Mouse (Mus musculus): Measurements from ENCODE around the gene Tpbpb. TPM values are rescaled to one million over a fixed set of nuclear protein-coding genes. Genes with fewer than 3 reads are reported as not detected.

Tpbpb gene
- not detected in 2 replicates for polyA plus RNA-seq (2012; ENCODE audit: low replicate concordance)

DNA sequence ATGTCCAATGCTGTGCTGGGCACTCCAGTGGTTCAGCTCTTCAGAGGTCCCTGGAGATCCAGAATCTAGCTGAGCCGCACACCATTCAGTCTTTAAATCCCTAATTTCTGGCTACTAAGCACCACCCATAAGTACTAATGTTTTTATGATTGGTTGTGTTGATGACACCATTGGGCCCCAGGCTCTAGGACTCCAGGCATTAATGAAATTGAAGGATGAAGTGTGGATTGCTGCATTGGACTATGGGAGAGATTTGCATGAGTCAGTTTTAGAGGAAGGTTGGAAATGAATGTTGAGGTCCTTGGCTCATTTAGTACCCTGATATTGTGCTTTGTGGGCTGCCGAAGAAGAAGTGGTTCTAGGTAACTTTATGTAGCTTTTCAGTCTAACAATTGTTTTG, at the start of gene Tpbpb:
Gene Tpbpb (minus strand): TSS at position 101 of the 400 bp plus-strand sequence.

DNA sequence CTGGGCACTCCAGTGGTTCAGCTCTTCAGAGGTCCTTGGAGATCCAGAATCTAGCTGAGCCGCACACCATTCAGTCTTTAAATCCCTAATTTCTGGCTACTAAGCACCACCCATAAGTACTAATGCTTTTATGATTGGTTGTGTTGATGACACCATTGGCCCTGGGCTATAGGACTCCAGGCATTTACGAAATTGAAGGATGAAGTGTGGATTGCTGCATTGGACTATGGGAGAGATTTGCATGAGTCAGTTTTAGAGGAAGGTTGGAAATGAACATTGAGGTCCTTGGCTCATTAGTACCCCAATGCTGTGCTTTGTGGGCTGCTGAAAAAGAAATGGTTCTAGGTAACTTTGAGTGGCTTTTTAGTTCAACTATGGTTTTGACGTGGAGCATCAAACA, 37.2 kb upstream of the Tpbpb start, which contains the start of gene Tpbpa:
Gene Tpbpa (minus strand): TSS at position 101 of the 400 bp plus-strand sequence.

GRCm38 (mm10) chr13:60936500-60936901, 31.8 kb upstream of the Tpbpb start, which contains the start of the genes Gm49391 and Ctla2a:
Gene Gm49391, minus strand, starts transcription at chr13:60936571.
Gene Ctla2a, minus strand, starts transcription at chr13:60936625.

DNA sequence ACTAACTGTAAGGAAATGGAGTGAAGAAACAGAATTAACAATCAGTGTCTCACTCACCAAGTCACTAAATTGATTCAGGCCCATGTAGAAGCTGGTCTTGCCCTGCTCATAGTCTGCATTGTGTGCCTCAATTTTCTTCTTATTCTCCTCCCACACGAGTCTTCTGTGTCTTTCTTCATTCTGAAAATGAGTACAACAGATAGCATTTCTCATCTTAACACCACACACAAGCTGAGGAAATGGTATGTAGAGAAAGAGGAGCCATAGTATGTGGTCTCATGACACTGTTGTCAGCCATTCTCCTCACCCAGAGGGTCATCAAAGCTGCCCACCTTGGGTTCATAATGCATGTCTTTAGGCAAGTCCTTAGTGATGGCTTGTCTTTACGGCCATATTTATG, 30.8 kb upstream of the Tpbpb start, which contains the start of gene Gm49393:
Gene Gm49393 (minus strand): TSS at position 101 of the 400 bp plus-strand sequence.

GRCm38 (mm10) chr13:60897328-60897727, 7.4 kb downstream of the Tpbpb start, which contains the start of gene Ctla2b:
Gene Ctla2b, minus strand, starts transcription at chr13:60897447.

DNA sequence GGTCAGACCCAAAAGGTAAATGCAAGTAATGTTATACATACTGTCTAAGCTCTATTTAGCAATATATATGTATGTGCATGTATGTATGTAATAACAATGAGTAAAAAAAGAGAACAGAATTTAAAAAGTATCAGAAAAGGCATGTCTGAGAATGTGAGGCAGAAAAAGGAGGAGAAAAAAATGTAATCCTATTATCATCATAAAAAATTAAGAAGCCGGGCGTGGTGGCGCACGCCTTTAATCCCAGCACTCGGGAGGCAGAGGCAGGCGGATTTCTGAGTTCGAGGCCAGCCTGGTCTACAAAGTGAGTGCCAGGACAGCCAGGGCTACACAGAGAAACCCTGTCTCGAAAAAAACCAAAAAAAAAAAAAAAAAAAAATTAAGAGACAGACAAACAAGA, 7.9 kb downstream of the Tpbpb start, which contains the start of gene Gm49392:
Gene Gm49392 (minus strand): TSS at position 101 of the 400 bp plus-strand sequence.

DNA sequence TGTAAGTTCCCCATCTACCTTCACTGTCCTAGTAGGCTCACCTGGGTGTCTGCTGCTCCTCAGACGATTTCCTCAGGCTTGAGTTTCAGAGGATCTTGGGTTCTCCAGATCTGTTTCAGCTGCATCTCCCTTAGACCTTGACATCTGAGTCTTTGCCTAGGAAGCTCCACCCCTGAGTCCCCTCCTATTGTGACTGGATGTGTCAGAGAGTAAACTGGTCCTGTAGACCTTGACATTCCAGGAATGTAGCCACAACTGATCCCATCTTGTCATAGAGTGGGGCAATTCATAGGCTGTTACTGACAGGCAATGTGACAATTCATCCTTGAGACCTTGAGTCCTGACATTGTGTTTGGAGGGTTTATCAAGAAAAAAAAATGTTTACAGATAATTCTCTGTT, 40.4 kb downstream of the Tpbpb start, which contains the start of gene 4930486L24Rik:
Gene 4930486L24Rik (minus strand): TSS at position 195 of the 400 bp plus-strand sequence.

Other genes starting within 250 kb of the Tpbpb start
- gene BC051665, start 118.5 kb downstream of the Tpbpb start, polyA plus RNA-seq (2012; ENCODE audit: low replicate concordance) = not detected in 2 replicates
- gene Ctsll3, start 102.0 kb downstream of the Tpbpb start, polyA plus RNA-seq (2012; ENCODE audit: low replicate concordance) = not detected in 2 replicates
- 0.85 TPM in 1 of 2 replicates, not detected in the other for gene 4930486L24Rik, start 40.4 kb downstream of the Tpbpb start, polyA plus RNA-seq (2012; ENCODE audit: low replicate concordance)
- gene Gm49392, start 8.0 kb downstream of the Tpbpb start, polyA plus RNA-seq (2012; ENCODE audit: low replicate concordance) = not detected in 2 replicates
- 0.29 and 0.31 TPM in 2 replicates for gene Ctla2b, start 7.4 kb downstream of the Tpbpb start, polyA plus RNA-seq (2012; ENCODE audit: low replicate concordance)
- not detected in 2 replicates for gene Gm49393, start 30.7 kb upstream of the Tpbpb start, polyA plus RNA-seq (2012; ENCODE audit: low replicate concordance)
- 0.47 TPM in 1 of 2 replicates, not detected in the other for gene Gm49391, start 31.7 kb upstream of the Tpbpb start, polyA plus RNA-seq (2012; ENCODE audit: low replicate concordance)
- 2.0 and 3.2 TPM in 2 replicates for gene Ctla2a, start 31.7 kb upstream of the Tpbpb start, polyA plus RNA-seq (2012; ENCODE audit: low replicate concordance)
- not detected in 2 replicates for gene Tpbpa, start 37.1 kb upstream of the Tpbpb start, polyA plus RNA-seq (2012; ENCODE audit: low replicate concordance)
- not detected in 2 replicates for gene Ctsj, start 101.1 kb upstream of the Tpbpb start, polyA plus RNA-seq (2012; ENCODE audit: low replicate concordance)
- gene Ctsq, start 135.8 kb upstream of the Tpbpb start, polyA plus RNA-seq (2012; ENCODE audit: low replicate concordance) = not detected in 2 replicates